Mouse (Mus musculus) left cerebral cortex, adult 9 months (tissue): ENCODE results near the gene Mlph.

Experiments used
- DNase-seq, 2 experiments: peaks; one replicate each; pipeline ENCODE4 v3.0.0; 2022; ENCODE audit warnings: low spot score in 2 of 2

The Mlph gene

GRCm38 (mm10) chr1:90906357-90906756 is 8.5 kb upstream of the Mlph start:
- peak in 1 of 2 experiments; percentile 70 for DNase-seq

- DNase-seq: no peak
Observed at GRCm38 (mm10) chr1:90909161-90909560, 5.7 kb upstream of the Mlph start.

GRCm38 (mm10) chr1:90909631-90910152 is 5.2 kb upstream of the Mlph start:
- DNase-seq: no peak

GRCm38 (mm10) chr1:90913231-90913630 is 1.7 kb upstream of the Mlph start:
- no peak for DNase-seq

- DNase-seq: no peak
Observed at GRCm38 (mm10) chr1:90917509-90917908, 2.6 kb downstream of the Mlph start.

GRCm38 (mm10) chr1:90921687-90922086 is 6.8 kb downstream of the Mlph start:
- no peak for DNase-seq

GRCm38 (mm10) chr1:90926030-90926429 is 11.1 kb downstream of the Mlph start:
- DNase-seq: peak in 1 of 2 experiments; percentile 26

- no peak for DNase-seq
Observed at GRCm38 (mm10) chr1:90927308-90927707, 12.4 kb downstream of the Mlph start.

GRCm38 (mm10) chr1:90927929-90928574 is 13.2 kb downstream of the Mlph start:
- DNase-seq: no peak

- DNase-seq: peak in 1 of 2 experiments; percentile 88
Observed at GRCm38 (mm10) chr1:90928575-90928934, 13.7 kb downstream of the Mlph start.

- DNase-seq: no peak
Observed at GRCm38 (mm10) chr1:90933001-90933400, 18.1 kb downstream of the Mlph start.

GRCm38 (mm10) chr1:90936990-90937389 is 22.1 kb downstream of the Mlph start:
- no peak for DNase-seq

- no peak for DNase-seq
Observed at GRCm38 (mm10) chr1:90939980-90940379, 25.1 kb downstream of the Mlph start.

GRCm38 (mm10) chr1:90945171-90945570 is 30.3 kb downstream of the Mlph start:
- no peak for DNase-seq

GRCm38 (mm10) chr1:90947252-90947651 is 32.4 kb downstream of the Mlph start:
- no peak for DNase-seq

GRCm38 (mm10) chr1:90949309-90949708 is 34.4 kb downstream of the Mlph start:
- no peak for DNase-seq

- no peak for DNase-seq
Observed at GRCm38 (mm10) chr1:90951670-90952069, 36.8 kb downstream of the Mlph start.

- no peak for DNase-seq
Observed at GRCm38 (mm10) chr1:90952808-90953207, 37.9 kb downstream of the Mlph start, which contains the start of gene Prlh. TSS of gene Prlh (plus strand) at chr1:90953108.

- DNase-seq: no peak
Observed at GRCm38 (mm10) chr1:90953688-90954087, 38.8 kb downstream of the Mlph start.

GRCm38 (mm10) chr1:90956245-90957096 is 41.6 kb downstream of the Mlph start:
- peak in 1 of 2 experiments; percentile 76 for DNase-seq

GRCm38 (mm10) chr1:90962526-90962925 is 47.6 kb downstream of the Mlph start:
- DNase-seq: no peak

GRCm38 (mm10) chr1:90962994-90963393 is 48.1 kb downstream of the Mlph start:
- DNase-seq: no peak

GRCm38 (mm10) chr1:90967583-90967982 is 52.7 kb downstream of the Mlph start:
- no peak for DNase-seq
